Mouse (Mus musculus) gastrocnemius, adult 2 months (tissue): Measurements from ENCODE around the gene Fbxl12. TPM values are rescaled to one million over a fixed set of nuclear protein-coding genes. Genes with fewer than 3 reads are reported as not detected.
"Not testable (repeated sequence)": the region's sequence is repeated elsewhere in the genome, so short reads cannot be mapped to it uniquely, and the experiment has no call there.

Experiments
- DNase-seq: peaks from one replicate; pipeline ENCODE4 v3.0.0; 2022
- H3K27ac ChIP-seq: fragments of 200-600 bp; 2 replicates; pipeline ENCODE4 v1.8.1; 2022; ENCODE audit warnings: mild to moderate bottlenecking
- H3K4me3 ChIP-seq: fragments of 200-600 bp; 2 replicates; pipeline ENCODE4 v1.8.1; 2022; ENCODE audit warnings: mild to moderate bottlenecking, moderate library complexity
- CTCF ChIP-seq: fragments of 200-600 bp; IDR thresholded peaks from 2 replicates; pipeline ENCODE4 v1.8.1; 2022; ENCODE audit warnings: antibody characterized with exemption, mild to moderate bottlenecking, moderate library complexity
- intact Hi-C: fragments of 180-260 bp; cut with DNase I; formaldehyde crosslinking; loops from one replicate; pipeline ENCODE4 v1.15.1; 2025
- total RNA-seq, 2 experiments: library from RNA; stranded (reverse); gene quantifications; 2 replicates each; pipeline ENCODE4 v1.2.3; 2021

The Fbxl12 gene
- total RNA-seq, 2 experiments from 2014 or later = 4.7 to 5.3 TPM

GRCm38 (mm10) chr9:20642896-20643466 lies 1.6 kb downstream of the Fbxl12 start:
- peak overlapping the region; percentile 94 for H3K27ac ChIP-seq
- no peak for TF ChIP-seq CTCF
- H3K4me3 ChIP-seq = peak overlapping the region; percentile 90
- DNase-seq = peak; percentile 79
- intact Hi-C loops = loop anchor here (2.0 to 10.0 kb wide), 4 partner anchors 36 to 258 kb away; partner anchors contain the start of genes Zfp26, Zfp560 and Zfp846

- intact Hi-C loops = loop anchor here (2.0 to 10.0 kb wide), 4 partner anchors 35 to 257 kb away; partner anchors contain the start of genes Zfp26, Zfp560 and Zfp846
- TF ChIP-seq CTCF = no peak
- H3K27ac ChIP-seq = peak within 1 kb of the TSS; percentile 94
- DNase-seq = peak; percentile 74
- peak within 1 kb of the TSS; percentile 90 for H3K4me3 ChIP-seq
Measured at GRCm38 (mm10) chr9:20642101-20642895, 2.3 kb downstream of the Fbxl12 start, which contains the start of gene Ubl5. Ubl5 (plus strand) TSS chr9:20642878.

- DNase-seq = no peak
- H3K4me3 ChIP-seq = peak overlapping the region; percentile 90
- intact Hi-C loops = loop anchor here (10.0 kb wide), 3 partner anchors 57 to 257 kb away; partner anchors contain the start of genes Zfp26, Zfp560 and Zfp846
- no peak for TF ChIP-seq CTCF
- H3K27ac ChIP-seq = peak overlapping the region; percentile 94
Measured at GRCm38 (mm10) chr9:20641501-20641900, 3.1 kb downstream of the Fbxl12 start.

GRCm38 (mm10) chr9:20639486-20639885 lies 5.1 kb downstream of the Fbxl12 start:
- TF ChIP-seq CTCF = no peak
- intact Hi-C loops = no loop called here
- no peak overlapping the region for H3K27ac ChIP-seq
- no peak for DNase-seq
- H3K4me3 ChIP-seq = no peak overlapping the region

GRCm38 (mm10) chr9:20638552-20638951 lies 6.0 kb downstream of the Fbxl12 start:
- TF ChIP-seq CTCF = no peak
- intact Hi-C loops = no loop called here

GRCm38 (mm10) chr9:20636790-20637189 lies 7.8 kb downstream of the Fbxl12 start:
- intact Hi-C loops = no loop called here
- Histone ChIP-seq H3K27ac (no peak overlapping the region), H3K4me3 (no peak overlapping the region)
- no peak for TF ChIP-seq CTCF
- no peak for DNase-seq

More at GRCm38 (mm10) chr9:20638552-20638951, 6.0 kb downstream of the Fbxl12 start:
- peak; percentile 33 for DNase-seq
- no peak overlapping the region for H3K27ac ChIP-seq
- H3K4me3 ChIP-seq = no peak overlapping the region

GRCm38 (mm10) chr9:20636256-20636655 lies 8.3 kb downstream of the Fbxl12 start:
- H3K27ac ChIP-seq = no peak overlapping the region
- intact Hi-C loops = no loop called here
- no peak for DNase-seq
- TF ChIP-seq CTCF = no peak
- H3K4me3 ChIP-seq = no peak overlapping the region

- H3K4me3 ChIP-seq, DNase-seq, H3K27ac ChIP-seq, intact Hi-C loops: not testable (repeated sequence)
Measured at GRCm38 (mm10) chr9:20635676-20636075, 8.9 kb downstream of the Fbxl12 start.

- no peak for TF ChIP-seq CTCF
- intact Hi-C loops = no loop called here
- no peak overlapping the region for H3K4me3 ChIP-seq
- no peak for DNase-seq
- H3K27ac ChIP-seq = no peak overlapping the region
Measured at GRCm38 (mm10) chr9:20631332-20631731, 13.2 kb downstream of the Fbxl12 start.

- TF ChIP-seq CTCF = no peak
- DNase-seq = no peak
- H3K27ac ChIP-seq = no peak overlapping the region
- intact Hi-C loops = no loop called here
- H3K4me3 ChIP-seq = no peak overlapping the region
Measured at GRCm38 (mm10) chr9:20616685-20617084, 27.9 kb downstream of the Fbxl12 start.

- Histone ChIP-seq H3K4me3 (no peak overlapping the region), H3K27ac (no peak overlapping the region)
- intact Hi-C loops = no loop called here
- no peak for DNase-seq
- TF ChIP-seq CTCF = no peak
Measured at GRCm38 (mm10) chr9:20611976-20612375, 32.6 kb downstream of the Fbxl12 start.

- Histone ChIP-seq H3K27ac (no peak overlapping the region), H3K4me3 (no peak overlapping the region)
- TF ChIP-seq CTCF = no peak; the same call in 1 of the 2 replicates
- intact Hi-C loops = loop anchor here (10.0 kb wide), 1 partner anchor 145 kb away; the partner anchor contains the start of gene Zfp26
- no peak for DNase-seq
Measured at GRCm38 (mm10) chr9:20609831-20610464, 34.6 kb downstream of the Fbxl12 start.
